Mouse (Mus musculus) testis, postnatal 10 days (tissue): ENCODE results near the gene Rgs18.
A peak's percentile ranks its signal among the peaks of the same experiment; 100 is the strongest.

Source experiments
- DNase-seq: peaks from one replicate; pipeline ENCODE4 v3.0.0; 2021; ENCODE audit warnings: low spot score

Gene Rgs18

GRCm38 (mm10) chr1:144775331-144775730 is at the start of gene Rgs18:
Rgs18 (minus strand) TSS chr1:144775435.
- DNase-seq: no peak

- no peak for DNase-seq
Measured at GRCm38 (mm10) chr1:144774394-144774793, 841 bp downstream of the Rgs18 start.

- no peak for DNase-seq
Measured at GRCm38 (mm10) chr1:144766218-144766617, 9.0 kb downstream of the Rgs18 start.

- no peak for DNase-seq
Measured at GRCm38 (mm10) chr1:144760792-144761191, 14.4 kb downstream of the Rgs18 start.

GRCm38 (mm10) chr1:144750763-144751162 is 24.5 kb downstream of the Rgs18 start:
- no peak for DNase-seq

DNA sequence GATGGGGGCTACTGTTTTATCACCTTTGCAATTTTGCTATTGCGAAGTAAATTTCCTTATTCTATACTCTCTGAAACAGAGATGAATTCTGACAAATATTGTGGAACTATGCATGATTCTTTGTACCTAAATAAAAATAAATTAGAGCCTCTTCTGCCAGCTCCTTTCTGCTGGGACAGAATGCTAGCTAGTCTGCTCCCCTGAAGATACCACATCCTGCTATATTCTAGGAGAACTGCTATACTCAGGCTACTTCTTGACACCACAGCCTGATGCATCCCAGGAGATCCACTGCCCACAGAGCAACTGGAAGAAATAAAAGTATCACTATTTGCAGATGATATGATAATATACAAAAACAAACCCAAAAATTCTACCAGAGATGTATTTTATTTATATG is 29.1 kb downstream of the Rgs18 start:
- DNase-seq: no peak

- no peak for DNase-seq
Measured at GRCm38 (mm10) chr1:144737739-144738138, 37.5 kb downstream of the Rgs18 start.

GRCm38 (mm10) chr1:144720736-144721135 is 54.5 kb downstream of the Rgs18 start:
- DNase-seq: no peak

DNA sequence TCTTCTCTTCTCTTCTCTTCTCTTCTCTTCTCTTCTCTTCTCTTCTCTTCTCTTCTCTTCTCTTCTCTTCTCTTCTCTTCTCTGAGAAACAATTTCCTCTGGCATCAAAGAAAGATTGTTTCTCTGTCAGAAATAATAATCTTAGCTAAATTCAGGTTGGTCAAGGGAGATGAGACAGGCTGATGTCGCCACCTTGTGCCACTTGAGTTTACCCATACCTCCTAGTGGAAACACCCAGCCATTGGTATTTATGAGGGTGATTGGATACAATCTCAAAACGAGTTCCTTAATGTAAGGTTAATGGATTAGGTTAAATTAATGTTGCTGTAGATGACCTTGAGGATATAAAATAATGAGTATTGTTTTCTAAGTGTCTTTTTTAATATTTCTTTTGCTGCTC is 70.9 kb downstream of the Rgs18 start:
- peak; percentile 35 for DNase-seq
